Mouse (Mus musculus) forelimb bud, embryonic 11.5 days (tissue): ENCODE data around the gene Drc7.
A peak's percentile ranks its signal among the peaks of the same experiment; 100 is the strongest.

Source experiments
- DNase-seq: peaks from one replicate; pipeline ENCODE4 v3.0.0-alpha.2; 2012; ENCODE audit warnings: low read depth, low spot score

Gene Drc7

GRCm38 (mm10) chr8:95059812-95060533 is 5.1 kb downstream of the Drc7 start:
- DNase-seq, result no peak

GRCm38 (mm10) chr8:95064531-95064930 is 9.6 kb downstream of the Drc7 start:
- no peak for DNase-seq

GRCm38 (mm10) chr8:95067582-95067981 is 12.7 kb downstream of the Drc7 start:
- DNase-seq, result peak; percentile 43

GRCm38 (mm10) chr8:95075504-95075903 is 20.6 kb downstream of the Drc7 start:
- DNase-seq, result no peak

- DNase-seq, result no peak
Measured at GRCm38 (mm10) chr8:95076151-95076550, 21.2 kb downstream of the Drc7 start.

- no peak for DNase-seq
Measured at GRCm38 (mm10) chr8:95078055-95078454, 23.2 kb downstream of the Drc7 start.

- DNase-seq, result no peak
Measured at GRCm38 (mm10) chr8:95079305-95079704, 24.4 kb downstream of the Drc7 start.

- peak; percentile 100 for DNase-seq
Measured at GRCm38 (mm10) chr8:95080381-95081341, 25.8 kb downstream of the Drc7 start, which contains the start of gene Katnb1. Katnb1 (plus strand) TSS chr8:95081186.

- no peak for DNase-seq
Measured at GRCm38 (mm10) chr8:95081650-95082049, 26.7 kb downstream of the Drc7 start.

GRCm38 (mm10) chr8:95084261-95084660 is 29.4 kb downstream of the Drc7 start:
- no peak for DNase-seq

- DNase-seq, result no peak
Measured at GRCm38 (mm10) chr8:95084744-95085431, 30.0 kb downstream of the Drc7 start.

GRCm38 (mm10) chr8:95085432-95086141 is 30.7 kb downstream of the Drc7 start:
- DNase-seq, result no peak

GRCm38 (mm10) chr8:95093574-95093973 is 38.7 kb downstream of the Drc7 start:
- no peak for DNase-seq

- peak; percentile 62 for DNase-seq
Measured at GRCm38 (mm10) chr8:95099009-95099408, 44.1 kb downstream of the Drc7 start.

- no peak for DNase-seq
Measured at GRCm38 (mm10) chr8:95101972-95102371, 47.1 kb downstream of the Drc7 start.

GRCm38 (mm10) chr8:95107306-95107705 is 52.4 kb downstream of the Drc7 start:
- DNase-seq, result no peak

GRCm38 (mm10) chr8:95112594-95112993 is 57.7 kb downstream of the Drc7 start:
- no peak for DNase-seq

GRCm38 (mm10) chr8:95113108-95113507 is 58.2 kb downstream of the Drc7 start:
- DNase-seq, result no peak

- peak; percentile 38 for DNase-seq
Measured at GRCm38 (mm10) chr8:95113750-95114149, 58.8 kb downstream of the Drc7 start.

- DNase-seq, result no peak
Measured at GRCm38 (mm10) chr8:95123455-95123854, 68.6 kb downstream of the Drc7 start.

GRCm38 (mm10) chr8:95126497-95126896 is 71.6 kb downstream of the Drc7 start:
- no peak for DNase-seq
